Mouse (Mus musculus): ENCODE results near the gene Rgs3.

The Rgs3 gene

GRCm38 (mm10) chr4:62742885-62743760 is 183.5 kb downstream of the Rgs3 start:
- no peak for DNase-seq (ENCODE audit: low read depth, low spot score)

- DNase-seq (ENCODE audit: low read depth, low spot score), result no peak
Observed at GRCm38 (mm10) chr4:62744534-62744956, 184.9 kb downstream of the Rgs3 start.

DNA sequence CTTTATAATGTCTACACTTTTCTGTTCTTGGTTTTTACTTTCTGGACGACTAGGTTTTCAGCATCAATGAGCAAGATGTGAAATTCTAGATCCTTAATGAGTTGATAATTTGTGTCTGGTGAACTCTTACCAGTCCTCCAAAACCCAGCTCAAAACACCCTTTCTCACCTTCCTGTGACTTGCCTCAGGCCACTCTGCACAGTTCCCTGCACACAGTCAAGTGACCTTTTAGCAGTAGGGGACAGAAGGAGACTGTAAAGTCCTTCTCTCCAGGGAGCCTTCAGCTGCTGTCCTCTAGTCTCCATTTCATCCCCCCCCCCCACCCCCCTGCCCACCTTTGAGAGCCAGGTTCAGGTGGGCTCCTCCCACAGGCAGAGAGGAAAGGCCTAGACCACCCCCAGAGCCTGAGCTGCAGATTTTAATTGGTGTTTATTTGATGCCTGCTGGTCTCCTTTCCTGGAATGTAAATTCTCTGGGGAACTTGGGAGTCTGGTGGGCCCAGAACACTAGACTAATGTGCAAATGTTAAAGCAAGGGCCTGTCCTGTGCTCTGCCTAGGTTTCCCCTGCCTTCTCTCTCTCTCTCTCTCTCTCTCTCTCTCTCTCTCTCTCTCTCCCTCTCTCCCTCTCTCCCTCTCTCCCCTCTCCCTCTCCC is 185.5 kb downstream of the Rgs3 start:
- DNase-seq (ENCODE audit: low read depth, low spot score), result no peak
